Mouse (Mus musculus): ENCODE data around the gene Ncam1.

GRCm38 (mm10) chr9:49792646-49793045, 6.1 kb downstream of the Ncam1 start:
- TF ChIP-seq EP300 (IDR thresholded peaks at IDR 0.05; ENCODE audit: low read depth) (no peak), CTCF (IDR thresholded peaks at IDR 0.05; ENCODE audit: low read depth) (no peak)

All from liver, postnatal 0 days (tissue).